Mouse (Mus musculus) stomach, embryonic 16.5 days (tissue): ENCODE measurements around the gene Zfp90. TPM values are rescaled to one million over a fixed set of nuclear protein-coding genes. Genes with fewer than 3 reads are reported as not detected.

Experiments used
- ATAC-seq: fragments of 200-750 bp; cut with Nextera tagmentation; 2 replicates; pipeline ENCODE4 v1.8.0; 2017; ENCODE audit warnings: moderate number of reproducible peaks, moderate TSS enrichment; ENCODE audit not compliant: insufficient read depth, low FRiP score
- H3K27ac ChIP-seq: fragments of 300-500 bp; sonication (generic); 2 replicates; pipeline ENCODE4 v1.5.1; 2014; ENCODE audit warnings: low read length
- H3K27me3 ChIP-seq: fragments of 300-500 bp; sonication (generic); 2 replicates; pipeline ENCODE4 v1.6.1; 2014; ENCODE audit warnings: low read length, control low read depth, mixed read lengths; ENCODE audit not compliant: control insufficient read depth, insufficient read depth
- H3K36me3 ChIP-seq: fragments of 300-500 bp; sonication (generic); 2 replicates; pipeline ENCODE4 v1.6.1; 2014; ENCODE audit warnings: low read length; ENCODE audit not compliant: control insufficient read depth, insufficient read depth
- H3K4me1 ChIP-seq: fragments of 300-500 bp; sonication (generic); 2 replicates; pipeline ENCODE4 v1.6.1; 2014; ENCODE audit warnings: low read length, control low read depth, mixed read lengths; ENCODE audit not compliant: control insufficient read depth, insufficient read depth
- H3K4me2 ChIP-seq: fragments of 300-500 bp; sonication (generic); 2 replicates; pipeline ENCODE4 v1.6.1; 2014; ENCODE audit warnings: low read depth, low read length, mixed read lengths
- H3K4me3 ChIP-seq: fragments of 300-500 bp; sonication (generic); replicated peaks from 2 replicates; pipeline ENCODE4 v1.5.1; 2014; ENCODE audit warnings: mild to moderate bottlenecking, low read length
- H3K9ac ChIP-seq: fragments of 300-500 bp; sonication (generic); 2 replicates; pipeline ENCODE4 v1.6.1; 2014; ENCODE audit warnings: low read length
- H3K9me3 ChIP-seq: fragments of 300-500 bp; sonication (generic); replicated peaks from 2 replicates; pipeline ENCODE4 v1.6.1; 2016; ENCODE audit warnings: low read length, control low read depth; ENCODE audit not compliant: control insufficient read depth
- WGBS: fragments of 180-500 bp; shearing (Covaris S2); extraction: QIAGEN DNeasy Blood & Tissue Kit; methylation state at CpG from one replicate; pipeline ENCODE4 v1.1.7; 2014; 5-methylcytosine and 5-hydroxymethylcytosine counted together
- polyA plus RNA-seq: library from polyadenylated mRNA; unstranded; fragments of >200 nt; fragmentation: Nextera tagmentation; extraction: Ambion mirVana; gene quantifications from 2 replicates; pipeline ENCODE4 v1.2.1, GENCODE M21; 2015

Gene Zfp90
- polyA plus RNA-seq, 1 experiment from 2014 or later, result 15.3 TPM

DNA sequence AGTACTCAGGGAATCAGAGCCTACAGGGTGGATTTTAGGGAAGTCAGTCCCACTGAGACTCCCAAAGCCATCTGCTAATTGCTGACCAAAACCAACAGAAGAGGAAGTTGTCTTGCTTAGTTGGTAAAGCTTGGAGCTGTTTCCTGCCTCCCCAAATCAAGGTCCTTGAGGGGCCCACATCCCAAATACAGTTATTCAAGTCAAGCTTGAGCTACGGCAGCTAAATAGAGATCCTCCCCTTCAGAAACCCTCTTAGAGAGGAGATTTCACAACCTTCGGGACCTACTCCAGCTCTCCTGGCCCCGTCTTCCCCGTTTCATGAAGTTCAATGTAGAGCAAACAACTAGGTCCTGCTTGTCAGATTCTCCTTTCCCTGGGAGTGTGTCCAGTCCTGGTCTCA is 20.6 kb upstream of the Zfp90 start:
- Histone ChIP-seq H3K4me3 (no peak overlapping the region), H3K9me3 (no peaks in the 10 kb centered on the region), H3K4me1 (peaks cover 6% of the 10 kb centered on the region), H3K4me2 (no peak overlapping the region), H3K27ac (peak overlapping the region; percentile 46; the same call in 1 of the 2 replicates), H3K27me3 (no peaks in the 10 kb centered on the region), H3K36me3 (no peaks in the 10 kb centered on the region), H3K9ac (no peak overlapping the region)
- 62% methylated on average over 4 of the region's 4 CpGs for WGBS
- ATAC-seq, result no peak

DNA sequence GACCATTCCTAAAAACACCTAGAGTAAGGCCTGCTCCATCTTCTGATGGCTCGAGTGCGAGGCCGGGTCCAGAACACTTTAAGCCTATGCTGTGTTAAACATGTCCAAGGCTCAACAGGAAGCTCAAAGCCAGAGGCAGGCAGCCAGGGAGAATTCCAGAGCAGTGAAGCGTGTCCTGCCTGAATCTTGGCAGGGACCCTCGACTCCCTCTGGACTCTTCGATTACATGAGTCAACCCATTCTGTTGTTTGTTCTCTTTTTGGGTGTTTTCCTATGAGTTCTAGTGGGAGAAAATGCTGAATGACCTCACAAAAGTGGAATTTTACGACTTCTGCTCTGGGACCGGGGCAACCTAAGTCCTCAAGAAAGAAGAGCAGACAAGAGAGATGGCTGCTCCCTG is 15.4 kb upstream of the Zfp90 start:
- H3K4me1 ChIP-seq, result peaks cover 15% of the 10 kb centered on the region
- H3K9ac ChIP-seq, result no peak overlapping the region
- no peaks in the 10 kb centered on the region for H3K36me3 ChIP-seq
- H3K4me3 ChIP-seq, result no peak overlapping the region
- no peak overlapping the region for H3K4me2 ChIP-seq
- no peaks in the 10 kb centered on the region for H3K9me3 ChIP-seq
- H3K27ac ChIP-seq, result peak overlapping the region; percentile 79
- peak; percentile 79 for ATAC-seq
- H3K27me3 ChIP-seq, result no peaks in the 10 kb centered on the region
- 35% methylated on average over 8 of the region's 8 CpGs for WGBS

DNA sequence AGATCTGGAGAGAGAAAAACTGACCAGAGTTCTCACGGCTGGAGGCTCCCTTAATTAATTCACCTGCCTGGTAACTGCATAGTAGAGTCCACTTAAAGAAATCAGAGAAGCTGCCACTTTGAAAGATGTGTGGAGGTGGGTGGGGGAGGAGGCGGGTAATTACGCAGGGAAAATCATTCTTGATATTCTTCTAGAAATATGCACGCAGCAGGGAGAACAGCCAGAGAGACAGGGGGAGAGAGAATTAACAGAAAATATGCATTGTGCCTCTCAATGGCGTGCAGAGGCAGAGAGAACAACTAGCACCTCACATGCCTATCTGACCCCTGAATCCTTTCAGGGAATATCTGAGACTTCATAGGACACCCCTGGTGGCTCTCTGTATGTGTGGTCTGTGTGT is 14.9 kb upstream of the Zfp90 start:
- Histone ChIP-seq H3K27me3 (no peaks in the 10 kb centered on the region), H3K27ac (peak overlapping the region; percentile 79), H3K4me1 (peaks cover 15% of the 10 kb centered on the region), H3K36me3 (no peaks in the 10 kb centered on the region), H3K9ac (no peak overlapping the region), H3K4me3 (no peak overlapping the region), H3K9me3 (no peaks in the 10 kb centered on the region), H3K4me2 (no peak overlapping the region)
- WGBS, result 27% methylated on average over 5 of the region's 5 CpGs
- ATAC-seq, result no peak

DNA sequence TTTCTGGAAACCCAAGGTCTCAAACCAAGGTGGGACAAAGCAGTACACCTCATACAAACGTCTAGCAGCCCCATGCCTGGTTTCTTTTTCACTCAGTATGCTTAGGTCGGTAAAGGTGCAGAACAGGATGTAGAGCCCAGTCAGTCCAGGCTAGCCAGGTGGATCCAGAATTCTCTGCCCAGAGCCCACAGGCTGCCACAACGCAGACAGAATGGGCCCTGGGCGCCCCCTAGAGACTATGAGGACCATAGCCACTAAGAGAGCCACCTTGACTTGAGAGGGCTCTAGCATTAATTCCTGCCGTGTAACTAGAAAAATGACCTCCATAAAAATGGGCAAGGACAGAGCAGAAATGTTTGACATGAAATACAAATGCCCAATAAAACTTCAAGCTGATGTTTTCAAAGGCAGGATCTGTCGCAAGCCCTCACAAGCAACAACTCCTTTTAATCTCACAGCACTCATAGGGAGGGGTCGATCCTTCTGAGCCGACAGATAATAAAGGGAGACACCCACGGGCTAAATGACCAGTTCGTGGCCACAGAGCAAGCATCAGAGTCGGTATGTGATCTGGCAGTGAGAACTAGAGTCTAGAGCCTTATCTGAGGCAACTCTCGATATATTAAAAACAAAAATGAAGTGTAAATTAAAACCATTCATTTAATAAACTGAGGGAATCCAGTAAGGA is 11.7 kb upstream of the Zfp90 start:
- whole genome bisulfite sequencing, result 31% methylated on average over 12 of the region's 12 CpGs

DNA sequence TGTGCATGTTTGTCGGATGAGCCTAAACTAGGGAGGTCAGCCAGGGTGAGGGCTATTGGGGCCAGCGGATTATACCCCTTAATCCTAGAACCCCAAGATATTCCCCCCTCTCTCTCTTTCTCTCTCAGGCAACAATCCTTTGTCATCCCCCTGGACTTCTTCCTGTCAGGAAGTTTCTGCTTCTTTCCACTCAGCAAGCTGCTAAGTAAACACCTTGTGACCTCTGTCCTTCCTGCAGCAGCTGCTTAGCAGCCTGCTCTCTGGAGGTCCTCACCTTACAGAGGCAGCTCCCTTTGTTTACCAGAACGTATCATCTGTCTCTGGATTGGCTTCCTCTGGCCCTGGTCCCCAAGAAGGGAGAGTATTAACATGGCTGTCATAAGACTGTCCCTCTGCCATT is 10.3 kb upstream of the Zfp90 start:
- Histone ChIP-seq H3K9me3 (no peaks in the 10 kb centered on the region), H3K4me3 (no peak overlapping the region), H3K4me2 (no peak overlapping the region), H3K4me1 (peaks cover 12% of the 10 kb centered on the region), H3K27ac (no peak overlapping the region), H3K9ac (no peak overlapping the region), H3K36me3 (no peaks in the 10 kb centered on the region), H3K27me3 (no peaks in the 10 kb centered on the region)
- 17% methylated on average over 3 of the region's 3 CpGs for WGBS
- ATAC-seq, result peak; percentile 51; the same call in 1 of the 2 replicates

More for the DNA sequence above, 11.7 kb upstream of the Zfp90 start:
- H3K4me3 ChIP-seq, result no peak overlapping the region
- no peak overlapping the region for H3K9ac ChIP-seq
- no peaks in the 10 kb centered on the region for H3K36me3 ChIP-seq
- ATAC-seq, result peak; percentile 35; the same call in 1 of the 2 replicates
- H3K4me1 ChIP-seq, result peaks cover 20% of the 10 kb centered on the region
- H3K27me3 ChIP-seq, result no peaks in the 10 kb centered on the region
- H3K9me3 ChIP-seq, result no peaks in the 10 kb centered on the region
- no peak overlapping the region for H3K27ac ChIP-seq
- H3K4me2 ChIP-seq, result no peak overlapping the region

DNA sequence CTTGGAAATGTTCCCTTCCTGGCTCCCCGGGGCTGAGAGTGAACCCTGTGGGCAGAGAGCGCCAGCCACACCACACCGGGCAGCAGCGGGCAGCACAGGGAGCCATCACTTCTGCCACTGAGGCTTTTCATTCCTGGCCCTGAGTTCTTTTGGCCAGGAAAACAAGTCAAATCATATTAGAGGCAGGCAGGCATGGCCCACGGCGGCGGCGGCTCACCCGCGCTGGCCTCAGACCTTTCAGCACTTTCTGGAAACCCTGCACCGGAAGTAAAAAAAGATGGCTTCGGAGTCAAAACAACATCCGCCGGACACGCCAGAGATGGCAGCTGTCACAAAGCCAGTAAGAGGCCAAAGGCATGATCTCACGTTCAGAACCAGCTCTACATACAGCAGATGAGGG is 9.3 kb upstream of the Zfp90 start:
- ATAC-seq, result no peak
- no peak overlapping the region for H3K27ac ChIP-seq
- 68% methylated on average over 16 of the region's 16 CpGs for WGBS

DNA sequence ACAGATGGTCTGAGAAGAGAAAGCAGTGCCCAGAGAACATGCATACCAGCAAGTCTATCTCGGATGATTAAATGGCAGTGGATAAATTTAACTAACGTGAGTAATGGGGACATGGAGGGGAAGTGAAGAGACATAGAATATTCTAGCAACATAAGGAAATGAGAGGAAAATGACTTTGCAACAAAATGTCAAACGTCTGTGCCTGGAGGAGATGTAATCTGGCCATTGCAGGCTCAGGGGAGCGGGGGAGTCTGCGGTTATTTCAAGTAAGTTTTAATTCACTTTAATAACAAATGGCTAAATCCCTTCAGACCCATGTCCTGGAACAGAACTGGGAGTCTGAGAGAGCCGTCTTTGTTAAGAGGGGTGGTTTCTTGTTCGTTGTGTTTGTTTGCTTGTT is 5.1 kb upstream of the Zfp90 start:
- no peak for ATAC-seq
- WGBS, result 54% methylated on average over 7 of the region's 7 CpGs
- H3K27ac ChIP-seq, result no peak overlapping the region
- H3K4me2 ChIP-seq, result no peak overlapping the region
- H3K4me1 ChIP-seq, result peaks cover 8% of the 10 kb centered on the region
- no peaks in the 10 kb centered on the region for H3K9me3 ChIP-seq
- H3K4me3 ChIP-seq, result no peak overlapping the region
- H3K36me3 ChIP-seq, result no peaks in the 10 kb centered on the region
- H3K9ac ChIP-seq, result no peak overlapping the region
- H3K27me3 ChIP-seq, result no peaks in the 10 kb centered on the region

More for the DNA sequence above, 9.3 kb upstream of the Zfp90 start:
- Histone ChIP-seq H3K36me3 (no peaks in the 10 kb centered on the region), H3K4me1 (peaks cover 7% of the 10 kb centered on the region), H3K4me3 (no peak overlapping the region), H3K4me2 (no peak overlapping the region), H3K9me3 (no peaks in the 10 kb centered on the region), H3K27me3 (no peaks in the 10 kb centered on the region), H3K9ac (no peak overlapping the region)

DNA sequence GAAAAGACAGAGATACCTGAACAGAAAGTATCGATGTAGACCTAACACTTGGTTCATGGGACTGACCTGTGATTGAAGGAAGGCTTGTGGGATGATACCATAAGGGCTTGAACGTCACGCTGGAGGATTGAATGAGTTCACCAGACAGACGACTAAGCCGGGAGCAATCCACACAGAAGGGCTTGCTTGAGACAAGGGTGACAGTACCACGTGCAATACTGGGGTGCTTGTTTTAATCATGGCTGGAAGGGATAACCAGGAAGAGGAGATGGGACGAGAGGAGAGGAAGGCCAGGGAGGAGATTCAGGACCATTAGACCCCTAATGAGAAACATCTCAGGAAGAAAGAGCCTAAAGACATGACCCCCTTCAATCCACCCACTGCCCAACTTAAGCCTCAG is 4.6 kb upstream of the Zfp90 start:
- H3K36me3 ChIP-seq, result no peaks in the 10 kb centered on the region
- H3K4me2 ChIP-seq, result no peak overlapping the region
- no peaks in the 10 kb centered on the region for H3K9me3 ChIP-seq
- WGBS, result 72% methylated on average over 7 of the region's 7 CpGs
- ATAC-seq, result no peak
- peaks cover 8% of the 10 kb centered on the region; the same call in 1 of the 2 replicates for H3K4me1 ChIP-seq
- H3K4me3 ChIP-seq, result no peak overlapping the region
- H3K9ac ChIP-seq, result no peak overlapping the region
- no peak overlapping the region for H3K27ac ChIP-seq
- no peaks in the 10 kb centered on the region for H3K27me3 ChIP-seq

DNA sequence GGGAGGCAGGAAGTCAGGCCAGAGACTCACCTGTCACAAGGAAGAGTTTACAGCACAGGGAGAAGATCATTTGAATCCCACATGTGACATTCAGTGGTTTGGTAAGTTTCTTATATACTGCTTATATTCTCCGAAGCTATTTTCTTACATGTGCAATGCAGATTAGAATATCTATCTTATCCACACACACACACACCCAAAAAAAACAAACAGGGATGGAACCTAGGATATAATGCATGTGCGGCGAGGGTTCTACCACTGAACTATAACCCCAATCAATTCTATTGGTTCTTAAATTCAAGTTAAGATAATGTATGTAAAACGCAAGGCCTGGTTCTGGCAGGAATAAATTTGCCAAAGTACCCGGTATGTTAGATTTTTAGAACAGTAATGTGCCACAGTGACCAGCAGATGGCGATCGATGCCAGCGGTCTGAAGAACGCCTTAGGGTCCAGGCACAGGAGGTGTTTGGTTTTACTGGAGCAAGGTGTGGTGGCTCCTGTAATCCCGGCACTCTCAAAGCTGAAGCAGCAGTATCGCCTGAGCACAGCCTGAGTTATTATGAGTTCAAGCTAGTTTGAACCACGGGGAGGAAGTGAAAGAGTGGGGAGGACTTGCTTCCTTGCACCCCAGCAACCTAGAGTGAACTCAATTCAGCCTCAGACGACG is 3.2 kb upstream of the Zfp90 start:
- Histone ChIP-seq H3K4me3 (no peak overlapping the region), H3K36me3 (no peaks in the 10 kb centered on the region), H3K4me2 (no peak overlapping the region), H3K27me3 (no peaks in the 10 kb centered on the region), H3K9ac (peak overlapping the region; percentile 6; the same call in 1 of the 2 replicates), H3K9me3 (no peaks in the 10 kb centered on the region), H3K27ac (no peak overlapping the region), H3K4me1 (peaks cover 7% of the 10 kb centered on the region)
- WGBS, result 17% methylated on average over 14 of the region's 14 CpGs
- no peak for ATAC-seq
